Mouse (Mus musculus): ENCODE data around the gene Accsl. TPM values are rescaled to one million over a fixed set of nuclear protein-coding genes. Genes with fewer than 3 reads are reported as not detected.

Accsl gene
- not detected in 2 replicates for polyA plus RNA-seq (2015; fragmentation: Nextera tagmentation; extraction: Ambion mirVana)

DNA sequence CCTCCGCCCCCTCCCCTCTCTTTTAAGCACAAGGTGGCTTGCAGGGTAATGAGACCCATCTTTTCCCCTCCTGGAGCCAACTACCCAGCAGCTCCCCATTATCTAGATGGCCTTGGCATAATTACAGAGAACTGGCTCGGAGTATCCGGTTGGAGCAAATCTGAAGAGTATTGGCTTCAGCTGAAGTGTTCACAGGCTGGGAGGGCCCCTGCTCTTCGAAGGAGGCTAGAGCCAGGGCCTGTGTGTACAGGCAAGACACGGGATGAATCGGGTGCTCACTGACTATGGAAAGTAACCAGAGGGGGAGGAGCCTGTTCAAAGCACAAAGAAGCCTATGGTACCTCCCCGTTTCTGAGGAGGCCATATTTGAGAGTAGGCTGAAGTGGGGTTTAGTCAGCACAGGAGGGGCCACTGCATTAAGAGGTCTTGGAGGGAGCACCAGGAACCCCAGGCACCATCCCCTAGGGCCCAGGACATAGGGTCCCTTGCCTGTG lies at the start of gene Accsl:
Gene Accsl (minus strand): TSS at position 51 of the 494 bp plus-strand sequence.

DNA sequence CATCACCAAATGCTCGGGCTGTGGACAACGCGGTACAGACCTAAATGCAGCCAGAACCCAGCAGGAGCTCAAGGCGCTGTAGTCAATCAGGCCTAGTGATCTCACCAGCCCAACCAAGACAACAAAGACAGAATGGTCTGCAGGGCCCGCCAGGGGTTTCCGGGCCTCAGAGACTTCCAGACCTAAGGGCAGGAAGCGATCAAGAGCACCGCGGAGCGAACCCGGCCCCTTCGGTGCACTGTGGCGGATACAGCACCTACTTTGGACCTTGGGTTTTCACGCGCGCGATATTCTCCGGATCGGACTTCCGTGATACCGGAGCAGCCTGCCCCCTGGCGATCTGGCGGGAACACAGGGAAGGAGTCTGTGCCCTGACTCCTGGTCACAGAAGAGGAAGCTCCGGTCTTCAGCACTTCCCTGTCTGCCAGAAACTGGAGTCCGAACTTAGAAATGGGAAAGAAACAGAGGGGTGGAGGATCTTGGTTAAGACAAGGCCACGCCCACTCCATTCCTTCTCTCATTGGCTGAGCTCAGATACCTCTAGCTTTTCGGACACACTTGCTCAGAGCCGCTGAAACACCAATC lies 19.4 kb downstream of the Accsl start, which contains the start of gene Accs:
Gene Accs (minus strand): TSS at position 439 of the 585 bp plus-strand sequence.

DNA sequence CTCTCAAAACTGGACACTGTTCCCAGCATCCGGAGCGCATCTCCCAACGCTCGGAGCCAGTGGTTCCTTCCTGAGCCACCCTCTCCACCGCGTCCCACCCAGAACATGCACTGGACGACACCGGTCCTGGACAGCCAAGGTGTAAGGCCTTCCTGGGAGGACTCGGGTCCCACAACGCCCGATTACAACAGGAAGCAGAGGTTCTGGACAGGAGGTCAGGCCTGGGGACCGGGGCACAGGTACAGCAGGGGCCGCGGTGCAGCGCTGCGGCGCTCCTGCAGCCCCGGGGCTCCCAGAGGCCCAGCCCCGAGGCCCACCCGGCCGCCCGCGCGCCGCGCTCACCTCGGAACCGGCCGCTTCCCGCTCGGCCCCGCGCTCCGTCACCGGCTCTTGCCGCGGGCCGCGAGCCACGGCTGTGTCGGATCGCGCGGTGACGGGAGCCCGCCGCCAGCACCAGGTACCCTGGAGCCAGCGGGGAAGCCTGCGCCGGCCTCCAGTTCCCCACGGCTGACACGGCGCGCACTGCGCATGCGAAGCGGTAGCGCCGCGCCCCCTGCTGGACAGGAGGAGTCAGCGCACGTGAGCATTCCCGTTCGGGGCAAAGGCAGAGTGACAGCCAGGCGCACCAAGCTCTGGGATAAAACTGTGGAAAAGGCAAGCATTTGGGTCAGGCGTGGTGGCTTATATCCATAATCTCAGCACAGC lies 46.8 kb downstream of the Accsl start, which contains the start of gene Ext2:
Gene Ext2 (minus strand): TSS at position 524 of the 705 bp plus-strand sequence.

Other genes starting within 250 kb of the Accsl start
- gene Alx4, start 226.8 kb downstream of the Accsl start, polyA plus RNA-seq (2015; fragmentation: Nextera tagmentation; extraction: Ambion mirVana), result 0.04 and 0.12 TPM in 2 replicates
- gene Ext2, start 46.6 kb downstream of the Accsl start, polyA plus RNA-seq (2015; fragmentation: Nextera tagmentation; extraction: Ambion mirVana), result 58.6 and 65.2 TPM in 2 replicates
- 4.1 and 4.5 TPM in 2 replicates for gene Accs, start 19.2 kb downstream of the Accsl start, polyA plus RNA-seq (2015; fragmentation: Nextera tagmentation; extraction: Ambion mirVana)
- gene Gm13889, start 88.0 kb upstream of the Accsl start, polyA plus RNA-seq (2015; fragmentation: Nextera tagmentation; extraction: Ambion mirVana), result 20.5 and 21.8 TPM in 2 replicates
- gene Gm27027, start 127.2 kb upstream of the Accsl start, polyA plus RNA-seq (2015; fragmentation: Nextera tagmentation; extraction: Ambion mirVana), result not detected in 2 replicates
- 56.9 and 59.9 TPM in 2 replicates for gene Alkbh3, start 141.7 kb upstream of the Accsl start, polyA plus RNA-seq (2015; fragmentation: Nextera tagmentation; extraction: Ambion mirVana)

Measured in urinary bladder, postnatal 0 days (tissue).